ENCODE assay signal across 8 mouse cellular contexts in the genomic region with DNA sequence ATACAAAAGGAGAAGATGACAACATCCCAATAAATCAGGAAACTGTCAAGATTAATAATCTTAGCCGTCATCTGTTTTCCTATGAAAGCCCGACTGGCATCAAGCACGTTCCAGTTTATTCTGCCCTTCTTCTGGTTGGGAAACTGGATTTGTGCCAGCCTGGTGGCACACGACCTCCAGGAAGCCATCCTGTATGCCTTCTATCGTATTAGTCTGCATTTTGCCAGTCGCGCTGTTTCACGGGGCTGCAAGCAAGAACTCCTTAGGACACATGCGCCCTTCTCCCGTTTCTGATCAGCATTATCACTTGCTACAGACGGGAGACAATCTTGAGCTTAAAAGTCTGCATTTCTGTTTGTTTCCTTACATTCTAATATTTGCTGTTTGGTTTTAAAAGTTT.
DNase-seq lines count a peak whose midpoint lies in the region; ATAC-seq lines count a peak whose summit lies in the region.
"Had no signal": no experiment of that assay in that cellular context is flagged by ENCODE, and none has a peak within 500 bp of the region (broad histone marks: within the 10 kb centered on the region; RNA-seq: fewer than 3 reads in every experiment).

No protein-coding gene starts in this region.

- H3K4me3 ChIP-seq in hindbrain, embryonic 11.5 days (ENCODE audit: low read depth, low read length): no peak overlapping the region
- H3K4me3 ChIP-seq in hindbrain, embryonic 10.5 days: no peak overlapping the region
- no peak overlapping the region for H3K4me3 ChIP-seq in forebrain, embryonic 15.5 days
- H3K4me3 ChIP-seq: limb, embryonic 12.5 days had no signal

- H3K27me3 ChIP-seq in hindbrain, embryonic 11.5 days (ENCODE audit: control insufficient read depth, insufficient read depth, low read length): no peaks in the 10 kb centered on the region
- no peaks in the 10 kb centered on the region for H3K27me3 ChIP-seq in hindbrain, embryonic 10.5 days (ENCODE audit: insufficient read depth, poor library complexity, severe bottlenecking)
- H3K27me3 ChIP-seq in forebrain, embryonic 15.5 days: no peaks in the 10 kb centered on the region
- H3K27me3 ChIP-seq: limb, embryonic 12.5 days had no signal

- no peak overlapping the region for H3K27ac ChIP-seq in hindbrain, embryonic 11.5 days (ENCODE audit: low read depth, low read length)
- no peak overlapping the region for H3K27ac ChIP-seq in hindbrain, embryonic 10.5 days
- H3K27ac ChIP-seq in forebrain, embryonic 15.5 days (replicated peaks): peak overlapping the region; percentile 57
- H3K27ac ChIP-seq: limb, embryonic 12.5 days had no signal

- H3K36me3 ChIP-seq in hindbrain, embryonic 11.5 days (ENCODE audit: control insufficient read depth, insufficient read depth, low read length): no peaks in the 10 kb centered on the region
- H3K36me3 ChIP-seq in hindbrain, embryonic 10.5 days: no peaks in the 10 kb centered on the region
- no peaks in the 10 kb centered on the region for H3K36me3 ChIP-seq in forebrain, embryonic 15.5 days
- H3K36me3 ChIP-seq: limb, embryonic 12.5 days had no signal

- H3K4me2 ChIP-seq in hindbrain, embryonic 11.5 days (replicated peaks; ENCODE audit: low read depth, low read length): no peak overlapping the region
- H3K4me2 ChIP-seq in forebrain, embryonic 15.5 days (replicated peaks): 0 out of 2 replicates have a peak overlapping the region, but pooled peaks have one; percentile 11
- H3K4me2 ChIP-seq: limb, embryonic 12.5 days had no signal

- H3K9ac ChIP-seq in hindbrain, embryonic 11.5 days (ENCODE audit: low read depth, low read length): no peak overlapping the region
- H3K9ac ChIP-seq in forebrain, embryonic 15.5 days (replicated peaks): no peak overlapping the region
- H3K9ac ChIP-seq: limb, embryonic 12.5 days had no signal

- H3K9me3 ChIP-seq in hindbrain, embryonic 11.5 days (ENCODE audit: control insufficient read depth, low read length): no peaks in the 10 kb centered on the region
- H3K9me3 ChIP-seq in hindbrain, embryonic 10.5 days: no peaks in the 10 kb centered on the region
- no peaks in the 10 kb centered on the region for H3K9me3 ChIP-seq in forebrain, embryonic 15.5 days
- H3K9me3 ChIP-seq: limb, embryonic 12.5 days had no signal

- no peaks in the 10 kb centered on the region for H3K4me1 ChIP-seq in hindbrain, embryonic 11.5 days (replicated peaks; ENCODE audit: control insufficient read depth, insufficient read depth, low read length)
- no peaks in the 10 kb centered on the region for H3K4me1 ChIP-seq in hindbrain, embryonic 10.5 days (replicated peaks)
- H3K4me1 ChIP-seq in forebrain, embryonic 15.5 days: peaks cover 20% of the 10 kb centered on the region
- H3K4me1 ChIP-seq: limb, embryonic 12.5 days had no signal

- no peak for DNase-seq in hindbrain, embryonic 11.5 days (ENCODE audit: low spot score)
- DNase-seq in hindbrain, embryonic 10.5 days (ENCODE audit: low spot score): no peak
- DNase-seq in retina, embryonic 14.5 days (ENCODE audit: low spot score): peak; percentile 24
- DNase-seq in ovary, postnatal 36 days (ENCODE audit: low spot score): no peak
- DNase-seq in adrenal gland, postnatal 36 days: no peak

- 74% methylated on average over 11 of the region's 11 CpGs for WGBS in hindbrain, embryonic 11.5 days
- 77% methylated on average over 11 of the region's 11 CpGs for WGBS in hindbrain, embryonic 10.5 days
- WGBS in forebrain, embryonic 15.5 days: 32% methylated on average over 11 of the region's 11 CpGs

- 0 out of 2 replicates have a peak, but pooled peaks have one; percentile 28 for ATAC-seq in hindbrain, embryonic 11.5 days (ENCODE audit: low FRiP score)
- ATAC-seq in CD4-positive, CD25-positive, alpha-beta regulatory T cell, adult 4 months: peak; percentile 18
- peak; percentile 41; the same call in 1 of the 2 replicates for ATAC-seq in forebrain, embryonic 15.5 days (replicated peaks)
